Mouse (Mus musculus): ENCODE results near the gene Lrat. TPM values are rescaled to one million over a fixed set of nuclear protein-coding genes. Genes with fewer than 3 reads are reported as not detected.

The Lrat gene
- total and polyA plus RNA-seq, 3 experiments = 0.27 TPM; not detected in 2

DNA sequence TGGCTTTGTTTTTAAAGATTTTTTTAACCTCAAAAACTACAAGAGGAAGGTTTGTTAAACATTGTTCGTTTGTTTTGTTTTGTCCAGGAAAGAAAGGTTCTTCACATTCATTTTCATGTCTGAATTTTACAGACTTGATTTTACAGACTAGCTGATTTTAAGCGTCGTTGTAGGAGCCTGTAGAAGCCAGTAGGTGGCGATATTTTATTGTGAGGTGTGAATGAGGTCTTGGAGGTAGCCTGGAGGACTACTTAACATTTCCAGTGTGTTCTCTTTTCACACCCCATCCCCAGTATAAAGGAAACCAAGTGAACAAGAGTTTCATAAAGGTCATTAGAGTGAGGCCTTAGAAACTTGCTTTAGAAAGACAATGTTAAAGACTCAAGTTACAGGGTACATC lies 26.5 kb downstream of the Lrat start:
- ATAC-seq (ENCODE audit: extremely low read depth, insufficient number of reproducible peaks, low FRiP score, poor library complexity, severe bottlenecking) (no peak), DNase-seq (ENCODE audit: low spot score) (peak; percentile 2)
- H3K9me3 ChIP-seq (replicated peaks) = peaks cover 6% of the 10 kb centered on the region
- H3K4me3 ChIP-seq (ENCODE audit: low read depth, low read length) = no peak overlapping the region
- H3K4me1 ChIP-seq (ENCODE audit: insufficient read depth, low read depth, low read length) = no peaks in the 10 kb centered on the region
- no peaks in the 10 kb centered on the region for H3K36me3 ChIP-seq (replicated peaks)
- H3K27me3 ChIP-seq (ENCODE audit: insufficient read depth, low read length) = no peaks in the 10 kb centered on the region
- TF ChIP-seq GATA2 (IDR thresholded peaks at IDR 0.05; ENCODE audit: borderline replicate concordance, low read depth, low read length) = no peak
- no peak for TF ChIP-seq TAL1 (conservative IDR thresholded peaks at IDR 0.05; ENCODE audit: low read depth, low read length)
- no peak for TF ChIP-seq CTCF (IDR thresholded peaks at IDR 0.05; ENCODE audit: low read depth, low read length)
- no peak for TF ChIP-seq POLR2AphosphoS5 (IDR thresholded peaks at IDR 0.05; ENCODE audit: insufficient replicate concordance, low read depth, low read length)
- no peak for TF ChIP-seq GATA1 (IDR thresholded peaks at IDR 0.05; ENCODE audit: borderline replicate concordance, low read length)

DNA sequence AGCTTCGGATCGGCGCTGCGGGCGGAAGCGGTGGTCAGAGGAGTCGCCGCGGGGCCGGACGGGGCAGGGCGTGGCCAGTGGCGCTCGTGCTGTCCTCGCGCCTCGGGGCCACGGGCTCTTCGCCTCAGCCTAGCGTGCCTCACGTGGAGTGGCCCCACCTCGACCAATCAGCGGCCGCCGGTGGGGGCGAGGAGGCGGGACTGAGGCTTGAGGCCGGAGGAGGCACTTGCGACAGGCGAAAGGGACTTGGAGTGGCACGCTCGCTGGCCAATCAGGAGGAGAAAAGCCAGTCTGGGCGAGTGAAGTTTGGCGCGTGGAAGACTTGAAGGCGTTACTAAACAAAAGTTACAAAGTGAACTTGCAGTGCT lies 27.4 kb downstream of the Lrat start, which contains the start of gene Rbm46:
Rbm46 (minus strand) TSS at position 112 of the 368 bp plus-strand sequence.
- DNase-seq (ENCODE audit: low spot score) (no peak), ATAC-seq (ENCODE audit: extremely low read depth, insufficient number of reproducible peaks, low FRiP score, poor library complexity, severe bottlenecking) (no peak)
- no peaks in the 10 kb centered on the region for H3K36me3 ChIP-seq (replicated peaks)
- H3K27me3 ChIP-seq (ENCODE audit: insufficient read depth, low read length) = no peaks in the 10 kb centered on the region
- no peak within 1 kb of the TSS for H3K4me3 ChIP-seq (ENCODE audit: low read depth, low read length)
- no peaks in the 10 kb centered on the region for H3K4me1 ChIP-seq (ENCODE audit: insufficient read depth, low read depth, low read length)
- peaks cover 6% of the 10 kb centered on the region for H3K9me3 ChIP-seq (replicated peaks)
- no peak for TF ChIP-seq GATA1 (IDR thresholded peaks at IDR 0.05; ENCODE audit: borderline replicate concordance, low read length)
- no peak for TF ChIP-seq GATA2 (IDR thresholded peaks at IDR 0.05; ENCODE audit: borderline replicate concordance, low read depth, low read length)
- no peak for TF ChIP-seq POLR2AphosphoS5 (IDR thresholded peaks at IDR 0.05; ENCODE audit: insufficient replicate concordance, low read depth, low read length)
- no peak for TF ChIP-seq TAL1 (conservative IDR thresholded peaks at IDR 0.05; ENCODE audit: low read depth, low read length)
- no peak for TF ChIP-seq CTCF (IDR thresholded peaks at IDR 0.05; ENCODE audit: low read depth, low read length)

DNA sequence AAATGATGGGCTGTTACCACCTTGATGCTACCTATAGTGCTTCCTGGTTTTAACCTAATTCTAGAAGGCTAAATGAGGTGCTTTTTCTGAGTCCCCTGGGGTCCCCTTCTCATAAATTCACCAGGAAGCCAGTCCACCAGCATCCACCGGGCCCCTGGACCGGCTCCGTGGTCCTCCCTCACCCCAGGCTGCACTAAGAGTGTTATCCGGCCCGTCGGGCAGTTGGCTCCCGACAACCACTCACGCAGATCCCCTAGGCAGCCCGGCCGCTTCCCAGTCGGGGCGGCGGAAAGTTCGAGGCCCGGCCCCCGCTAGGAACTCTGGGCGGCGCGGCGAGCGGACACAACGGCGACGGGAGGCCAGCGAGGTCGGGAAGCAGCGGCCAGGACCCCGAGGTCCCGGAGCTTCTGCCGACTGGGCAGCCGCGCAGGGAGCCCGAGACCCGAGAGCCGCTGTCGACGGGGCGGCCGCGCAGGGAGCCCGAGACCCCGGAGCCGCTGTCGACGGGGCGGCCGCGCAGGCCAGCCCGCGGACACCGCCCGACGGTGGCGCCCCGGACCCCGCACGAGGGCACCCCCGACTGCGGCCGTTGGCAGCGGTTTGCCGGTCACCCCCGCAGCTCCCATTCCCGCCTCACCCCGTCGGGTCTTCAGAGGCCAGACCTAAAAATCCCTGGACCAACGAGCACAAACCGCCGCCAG lies 28.0 kb downstream of the Lrat start:
- no peaks in the 10 kb centered on the region for H3K27me3 ChIP-seq (ENCODE audit: insufficient read depth, low read length)
- peaks cover 6% of the 10 kb centered on the region for H3K9me3 ChIP-seq (replicated peaks)
- no peaks in the 10 kb centered on the region for H3K36me3 ChIP-seq (replicated peaks)
- H3K4me3 ChIP-seq (ENCODE audit: low read depth, low read length) = no peak overlapping the region
- H3K4me1 ChIP-seq (ENCODE audit: insufficient read depth, low read depth, low read length) = no peaks in the 10 kb centered on the region
- DNase-seq (ENCODE audit: low spot score) = no peak
- ATAC-seq (ENCODE audit: extremely low read depth, insufficient number of reproducible peaks, low FRiP score, poor library complexity, severe bottlenecking) = no peak
- no peak for TF ChIP-seq POLR2AphosphoS5 (IDR thresholded peaks at IDR 0.05; ENCODE audit: insufficient replicate concordance, low read depth, low read length)
- no peak for TF ChIP-seq CTCF (IDR thresholded peaks at IDR 0.05; ENCODE audit: low read depth, low read length)

DNA sequence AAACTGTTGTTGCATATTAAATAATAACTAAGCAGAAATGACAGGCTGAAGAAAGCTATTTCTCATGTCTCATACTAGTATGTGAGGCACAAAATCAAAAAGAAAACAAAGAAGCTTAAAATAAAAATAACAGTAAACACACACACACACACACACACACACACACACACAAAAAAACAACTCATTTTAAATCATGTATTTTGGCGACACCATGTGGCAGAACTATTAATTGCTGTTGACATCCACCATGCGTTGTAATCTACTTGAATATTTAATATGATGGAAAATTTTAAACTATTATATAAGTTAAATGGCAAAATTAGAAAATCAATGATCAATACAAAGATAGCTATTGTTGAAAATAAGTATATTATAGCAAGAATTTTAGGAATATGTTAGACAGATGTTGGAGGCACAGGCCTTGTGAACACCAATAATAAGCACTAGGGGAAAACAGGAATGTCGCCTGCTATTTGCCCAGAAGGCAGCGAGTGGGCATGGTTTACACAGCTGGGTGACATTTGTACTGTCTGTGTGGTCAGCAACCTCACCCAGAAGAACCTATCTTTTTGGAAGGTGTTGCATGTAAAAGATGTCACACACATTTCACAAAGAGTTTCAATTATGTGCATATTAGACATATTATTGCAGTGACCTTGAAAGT lies 46.2 kb downstream of the Lrat start:
- TF ChIP-seq TAL1 (conservative IDR thresholded peaks at IDR 0.05; ENCODE audit: low read depth, low read length) (no peak), CTCF (IDR thresholded peaks at IDR 0.05; ENCODE audit: low read depth, low read length) (no peak), GATA2 (IDR thresholded peaks at IDR 0.05; ENCODE audit: borderline replicate concordance, low read depth, low read length) (no peak), POLR2AphosphoS5 (IDR thresholded peaks at IDR 0.05; ENCODE audit: insufficient replicate concordance, low read depth, low read length) (no peak), GATA1 (IDR thresholded peaks at IDR 0.05; ENCODE audit: borderline replicate concordance, low read length) (no peak)
- Histone ChIP-seq H3K4me3 (ENCODE audit: low read depth, low read length) (no peak overlapping the region), H3K36me3 (replicated peaks) (no peaks in the 10 kb centered on the region), H3K27me3 (ENCODE audit: insufficient read depth, low read length) (no peaks in the 10 kb centered on the region), H3K4me1 (ENCODE audit: insufficient read depth, low read depth, low read length) (no peaks in the 10 kb centered on the region), H3K9me3 (replicated peaks) (no peaks in the 10 kb centered on the region)
- no peak for DNase-seq (ENCODE audit: low spot score)
- ATAC-seq (ENCODE audit: extremely low read depth, insufficient number of reproducible peaks, low FRiP score, poor library complexity, severe bottlenecking) = no peak

Other genes with a start within 250 kb of the Lrat start
- not detected in 2 replicates for gene Rbm46, start 27.5 kb downstream of the Lrat start, total RNA-seq (2014; fragmentation: Nextera tagmentation)
- 0.05 TPM in 1 of 2 replicates, not detected in the other for gene Rbm46, start 27.5 kb downstream of the Lrat start, total RNA-seq (2017)
- gene Rbm46, start 27.5 kb downstream of the Lrat start, polyA plus RNA-seq (2012) = not detected in 2 replicates
- not detected in 2 replicates for gene Fgg, start 103.8 kb upstream of the Lrat start, total RNA-seq (2014; fragmentation: Nextera tagmentation)
- 0.06 and 0.11 TPM in 2 replicates for gene Fgg, start 103.8 kb upstream of the Lrat start, total RNA-seq (2017)
- gene Fgg, start 103.8 kb upstream of the Lrat start, polyA plus RNA-seq (2012) = not detected in 2 replicates
- not detected in 2 replicates for gene Fga, start 122.1 kb upstream of the Lrat start, total RNA-seq (2014; fragmentation: Nextera tagmentation)
- gene Fga, start 122.1 kb upstream of the Lrat start, total RNA-seq (2017) = 0.05 and 0.17 TPM in 2 replicates
- not detected in 2 replicates for gene Fga, start 122.1 kb upstream of the Lrat start, polyA plus RNA-seq (2012)
- gene Fgb, start 145.9 kb upstream of the Lrat start, total RNA-seq (2014; fragmentation: Nextera tagmentation) = not detected in 2 replicates
- gene Fgb, start 145.9 kb upstream of the Lrat start, total RNA-seq (2017) = 0.06 and 0.11 TPM in 2 replicates
- not detected in 2 replicates for gene Fgb, start 145.9 kb upstream of the Lrat start, polyA plus RNA-seq (2012)
- gene Plrg1, start 151.5 kb upstream of the Lrat start, total RNA-seq (2014; fragmentation: Nextera tagmentation) = 83.2 and 99.5 TPM in 2 replicates
- 121 and 122 TPM in 2 replicates for gene Plrg1, start 151.5 kb upstream of the Lrat start, total RNA-seq (2017)
- gene Plrg1, start 151.5 kb upstream of the Lrat start, polyA plus RNA-seq (2012) = 6.6 and 6.7 TPM in 2 replicates
- gene Dchs2, start 224.0 kb upstream of the Lrat start, total RNA-seq (2014; fragmentation: Nextera tagmentation) = not detected in 2 replicates
- 0.05 and 0.06 TPM in 2 replicates for gene Dchs2, start 224.0 kb upstream of the Lrat start, total RNA-seq (2017)
- not detected in 2 replicates for gene Dchs2, start 224.0 kb upstream of the Lrat start, polyA plus RNA-seq (2012)

Data from G1E (cell line).